Mouse (Mus musculus): ENCODE measurements around the gene Rara. TPM values are rescaled to one million over a fixed set of nuclear protein-coding genes. Genes with fewer than 3 reads are reported as not detected.
A peak's percentile ranks its signal among the peaks of the same experiment; 100 is the strongest.

The Rara gene
- total and polyA plus RNA-seq, 3 experiments = 4.5 to 13.7 (median 12.1) TPM

- H3K79me2 ChIP-seq (replicated peaks; ENCODE audit: control insufficient read depth, extremely low read depth, insufficient read depth, poor library complexity, severe bottlenecking) = no peaks in the 10 kb centered on the region
- dilution Hi-C loops (cut with MboI; ENCODE audit: extremely low pct_ligation_motif_present, extremely low pct_unique_long_range_greater_than_20kb, low sequenced_read_pairs) (no loop called here), in situ Hi-C loops (cut with MboI; ENCODE audit: low pct_ligation_motif_present, low pct_unique_long_range_greater_than_20kb, low sequenced_read_pairs) (no loop called here)
- H3K36me3 ChIP-seq (replicated peaks in 1 of 2; ENCODE audit: control insufficient read depth in 1 of 2, insufficient read depth in 1 of 2, low read length in 1 of 2) = peaks cover 25 to 46% of the 10 kb centered on the region in 2 experiments
- no peaks in the 10 kb centered on the region for H3K9me3 ChIP-seq (replicated peaks; ENCODE audit: low read length)
- no peak for TF ChIP-seq SMC3 (IDR thresholded peaks at IDR 0.05; ENCODE audit: low read depth, low read length)
- TF ChIP-seq CHD2 (IDR thresholded peaks at IDR 0.05; ENCODE audit: low read length) = no peak
- no peak for TF ChIP-seq CHD1 (IDR thresholded peaks at IDR 0.05; ENCODE audit: low read depth, low read length)
- TF ChIP-seq NRF1 (IDR thresholded peaks at IDR 0.05; ENCODE audit: low read depth, low read length) = no peak
- peak; percentile 69 for TF ChIP-seq MAFK (IDR thresholded peaks at IDR 0.05; ENCODE audit: insufficient replicate concordance, low read length)
- no peak overlapping the region; the same call in 1 of the 2 replicates for H3K27ac ChIP-seq (ENCODE audit: insufficient read depth, low read depth)
- H3K9ac ChIP-seq (ENCODE audit: insufficient read depth, low read depth) = peak overlapping the region; percentile 37; the same call in 1 of the 2 replicates
- DNase-seq (ENCODE audit: extremely low read depth) = no peak
- peak overlapping the region; percentile 38; the same call in 1 of the 2 replicates for H3K4me2 ChIP-seq (ENCODE audit: insufficient read depth, low read depth, poor library complexity, severe bottlenecking)
- H3K4me3 ChIP-seq (replicated peaks in 1 of 3; ENCODE audit: low read depth in 2 of 3, low read length in 2 of 3, poor library complexity in 1 of 3) = no peak overlapping the region
- H3K27me3 ChIP-seq (replicated peaks) = no peaks in the 10 kb centered on the region
- peaks cover 33 to 71% of the 10 kb centered on the region in 2 experiments for H3K4me1 ChIP-seq (ENCODE audit: control insufficient read depth in 1 of 2, insufficient read depth in 2 of 2)
Observed at GRCm38 (mm10) chr11:98925265-98925721, 2.3 kb upstream of the Rara start.

DNA sequence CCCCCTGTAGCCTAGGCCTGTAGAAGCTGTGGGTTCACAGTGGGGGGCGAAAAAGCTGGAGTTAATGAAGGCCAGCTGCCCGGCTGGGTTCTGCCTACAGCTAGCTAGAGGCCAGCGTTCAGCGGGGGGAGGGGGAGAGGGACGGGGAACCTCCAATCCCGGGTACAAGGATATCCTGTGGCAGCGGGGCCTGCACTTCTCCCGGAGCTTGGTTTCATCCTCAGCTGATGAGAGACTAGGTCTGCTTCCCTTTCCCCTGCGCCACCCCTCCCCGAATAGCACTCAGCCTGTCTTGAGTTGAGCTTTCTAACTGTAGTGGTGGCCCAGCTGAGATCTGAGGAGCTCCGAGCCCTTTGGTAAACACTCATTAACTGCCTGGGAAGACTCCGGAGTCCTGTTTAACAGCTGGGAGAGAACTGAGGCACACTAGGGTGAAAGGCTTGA, 1.7 kb upstream of the Rara start:
- Histone ChIP-seq H3K9ac (ENCODE audit: insufficient read depth, low read depth) (no peak overlapping the region), H3K4me3 (replicated peaks in 1 of 3; ENCODE audit: low read depth in 2 of 3, low read length in 2 of 3, poor library complexity in 1 of 3) (no peak overlapping the region), H3K4me2 (ENCODE audit: insufficient read depth, low read depth, poor library complexity, severe bottlenecking) (no peak overlapping the region)

DNA sequence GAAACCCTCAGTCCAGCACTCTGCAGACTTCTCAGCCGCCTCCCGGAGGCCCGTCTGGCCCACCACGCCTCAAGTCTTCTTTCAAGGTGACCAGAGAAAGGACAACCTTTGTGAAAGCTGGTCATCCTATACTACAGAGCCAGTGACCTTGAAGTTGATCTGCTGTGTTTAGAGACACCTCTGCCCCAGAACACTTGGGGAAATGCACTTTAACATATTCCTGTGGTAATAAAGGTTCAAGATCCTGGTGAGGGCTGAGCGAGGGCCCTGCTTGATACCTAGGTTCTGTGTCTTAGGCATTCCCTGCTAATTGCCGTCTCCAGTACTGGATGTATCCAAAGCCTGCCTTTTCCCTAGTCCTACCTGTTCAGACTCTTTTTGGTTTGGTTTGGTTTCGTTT, 1.1 kb upstream of the Rara start:
- H3K36me3 ChIP-seq (replicated peaks in 1 of 2; ENCODE audit: control insufficient read depth in 1 of 2, insufficient read depth in 1 of 2, low read length in 1 of 2) = peaks cover 13 to 34% of the 10 kb centered on the region in 2 experiments
- TF ChIP-seq MXI1 (IDR thresholded peaks at IDR 0.05; ENCODE audit: low read depth, low read length) (no peak), PAX5 (IDR thresholded peaks at IDR 0.05; ENCODE audit: low read length) (no peak), JUND (conservative IDR thresholded peaks at IDR 0.05; ENCODE audit: low read depth, low read length) (no peak), KAT2A (IDR thresholded peaks at IDR 0.05; ENCODE audit: insufficient replicate concordance, low read length) (no peak), POLR2AphosphoS2 (IDR thresholded peaks at IDR 0.05; ENCODE audit: low read depth, low read length) (no peak), TBP (conservative IDR thresholded peaks at IDR 0.05; ENCODE audit: low read depth, low read length) (no peak), JUN (IDR thresholded peaks at IDR 0.05; ENCODE audit: insufficient read depth, low read depth, low read length) (no peak), USF1 (IDR thresholded peaks at IDR 0.05; ENCODE audit: low read depth, low read length) (no peak), MAFK (IDR thresholded peaks at IDR 0.05; ENCODE audit: insufficient replicate concordance, low read length) (no peak), HCFC1 (IDR thresholded peaks at IDR 0.05; ENCODE audit: low read depth, low read length) (no peak), GABPA (IDR thresholded peaks at IDR 0.05; ENCODE audit: insufficient replicate concordance, low read depth, low read length) (no peak), SIN3A (IDR thresholded peaks at IDR 0.05; ENCODE audit: low read length) (no peak), TCF12 (IDR thresholded peaks at IDR 0.05; ENCODE audit: low read depth, low read length) (no peak), CHD1 (IDR thresholded peaks at IDR 0.05; ENCODE audit: low read depth, low read length) (no peak), ELF1 (IDR thresholded peaks at IDR 0.05; ENCODE audit: low read depth, low read length) (no peak), NELFE (IDR thresholded peaks at IDR 0.05; ENCODE audit: low read depth, low read length) (no peak), MEF2A (IDR thresholded peaks at IDR 0.05; ENCODE audit: borderline replicate concordance, low read depth, low read length) (no peak)
- dilution Hi-C loops (cut with MboI; ENCODE audit: extremely low pct_ligation_motif_present, extremely low pct_unique_long_range_greater_than_20kb, low sequenced_read_pairs) = no loop called here
- no peak overlapping the region for H3K4me2 ChIP-seq (ENCODE audit: insufficient read depth, low read depth, poor library complexity, severe bottlenecking)
- no peak for DNase-seq (ENCODE audit: extremely low read depth)
- no peak overlapping the region for H3K9ac ChIP-seq (ENCODE audit: insufficient read depth, low read depth)
- H3K4me1 ChIP-seq (ENCODE audit: control insufficient read depth in 1 of 2, insufficient read depth in 2 of 2) = peaks cover 42 to 83% of the 10 kb centered on the region in 2 experiments
- no peaks in the 10 kb centered on the region for H3K27me3 ChIP-seq (replicated peaks)
- no peaks in the 10 kb centered on the region for H3K79me2 ChIP-seq (replicated peaks; ENCODE audit: control insufficient read depth, extremely low read depth, insufficient read depth, poor library complexity, severe bottlenecking)
- H3K9me3 ChIP-seq (replicated peaks; ENCODE audit: low read length) = no peaks in the 10 kb centered on the region
- in situ Hi-C loops (cut with MboI; ENCODE audit: low pct_ligation_motif_present, low pct_unique_long_range_greater_than_20kb, low sequenced_read_pairs) = no loop called here
- no peak overlapping the region for H3K4me3 ChIP-seq (replicated peaks in 1 of 3; ENCODE audit: low read depth in 2 of 3, low read length in 2 of 3, poor library complexity in 1 of 3)
- H3K27ac ChIP-seq (ENCODE audit: insufficient read depth, low read depth) = no peak overlapping the region

More for the DNA sequence above, 1.7 kb upstream of the Rara start:
- in situ Hi-C loops (cut with MboI; ENCODE audit: low pct_ligation_motif_present, low pct_unique_long_range_greater_than_20kb, low sequenced_read_pairs) = no loop called here
- peaks cover 35 to 77% of the 10 kb centered on the region in 2 experiments for H3K4me1 ChIP-seq (ENCODE audit: control insufficient read depth in 1 of 2, insufficient read depth in 2 of 2)
- dilution Hi-C loops (cut with MboI; ENCODE audit: extremely low pct_ligation_motif_present, extremely low pct_unique_long_range_greater_than_20kb, low sequenced_read_pairs) = no loop called here
- no peaks in the 10 kb centered on the region for H3K79me2 ChIP-seq (replicated peaks; ENCODE audit: control insufficient read depth, extremely low read depth, insufficient read depth, poor library complexity, severe bottlenecking)
- peaks cover 20 to 40% of the 10 kb centered on the region in 2 experiments for H3K36me3 ChIP-seq (replicated peaks in 1 of 2; ENCODE audit: control insufficient read depth in 1 of 2, insufficient read depth in 1 of 2, low read length in 1 of 2)
- no peak overlapping the region for H3K27ac ChIP-seq (ENCODE audit: insufficient read depth, low read depth)
- no peak for TF ChIP-seq MAX (IDR thresholded peaks at IDR 0.05; ENCODE audit: low read length)
- TF ChIP-seq POLR2A (IDR thresholded peaks at IDR 0.05; ENCODE audit: low read depth, low read length) = no peak
- TF ChIP-seq NRF1 (IDR thresholded peaks at IDR 0.05; ENCODE audit: low read depth, low read length) = no peak
- no peak for TF ChIP-seq SIN3A (IDR thresholded peaks at IDR 0.05; ENCODE audit: low read length)
- TF ChIP-seq CHD2 (IDR thresholded peaks at IDR 0.05; ENCODE audit: low read length) = no peak
- TF ChIP-seq BHLHE40 (IDR thresholded peaks at IDR 0.05; ENCODE audit: low read depth, low read length) = no peak
- no peak for TF ChIP-seq MAZ (IDR thresholded peaks at IDR 0.05; ENCODE audit: low read depth, low read length)
- TF ChIP-seq E2F4 (IDR thresholded peaks at IDR 0.05; ENCODE audit: insufficient replicate concordance, low read depth, low read length) = no peak
- TF ChIP-seq MXI1 (IDR thresholded peaks at IDR 0.05; ENCODE audit: low read depth, low read length) = no peak
- no peak for TF ChIP-seq TCF12 (IDR thresholded peaks at IDR 0.05; ENCODE audit: low read depth, low read length)
- TF ChIP-seq ZMIZ1 (IDR thresholded peaks at IDR 0.05; ENCODE audit: low read depth, low read length) = no peak
- TF ChIP-seq ZKSCAN1 (IDR thresholded peaks at IDR 0.05; ENCODE audit: borderline replicate concordance, low read depth, low read length) = no peak
- TF ChIP-seq MYC (IDR thresholded peaks at IDR 0.05; ENCODE audit: low read depth, low read length) = no peak
- TF ChIP-seq HCFC1 (IDR thresholded peaks at IDR 0.05; ENCODE audit: low read depth, low read length) = no peak
- no peak for TF ChIP-seq EP300 (IDR thresholded peaks at IDR 0.05; ENCODE audit: low read length)
- TF ChIP-seq ZC3H11A (IDR thresholded peaks at IDR 0.05; ENCODE audit: low read depth, low read length) = no peak
- no peaks in the 10 kb centered on the region for H3K27me3 ChIP-seq (replicated peaks)
- H3K9me3 ChIP-seq (replicated peaks; ENCODE audit: low read length) = no peaks in the 10 kb centered on the region
- no peak for DNase-seq (ENCODE audit: extremely low read depth)

Measured in CH12.LX (cell line).